Mouse (Mus musculus) cortical plate, adult 2 months (tissue): ENCODE results near the gene Tead1. TPM values are rescaled to one million over a fixed set of nuclear protein-coding genes. Genes with fewer than 3 reads are reported as not detected.

ENCODE experiments used
- H3K27ac ChIP-seq: fragments of 200-500 bp; 2 replicates; pipeline ENCODE4 v1.5.1; 2012; ENCODE audit warnings: low read length, control low read depth, inconsistent platforms; ENCODE audit not compliant: insufficient read depth
- H3K4me1 ChIP-seq: fragments of 200-500 bp; 2 replicates; pipeline ENCODE4 v1.6.1; 2011; ENCODE audit warnings: low read length; ENCODE audit not compliant: control insufficient read depth, insufficient read depth
- H3K4me3 ChIP-seq: fragments of 200-500 bp; 2 replicates; pipeline ENCODE4 v1.5.1; 2011; ENCODE audit warnings: mild to moderate bottlenecking, low read length, control low read depth; ENCODE audit not compliant: insufficient read depth
- CTCF ChIP-seq: fragments of 200-500 bp; IDR thresholded peaks from 2 replicates; pipeline ENCODE4 v1.5.1; 2011; ENCODE audit warnings: mild to moderate bottlenecking, control low read depth, low read length; ENCODE audit not compliant: insufficient read depth; ENCODE audit errors: extremely low read depth
- POLR2A ChIP-seq: fragments of 200-500 bp; IDR thresholded peaks from 2 replicates; pipeline ENCODE4 v1.6.1; 2011; ENCODE audit warnings: mild to moderate bottlenecking, low read length, control low read depth; ENCODE audit not compliant: insufficient read depth; ENCODE audit errors: extremely low read depth
- polyA plus RNA-seq: library from polyadenylated mRNA; depleted of rRNA; stranded (reverse); fragments of >200 nt; gene quantifications from 2 replicates; pipeline ENCODE4 v1.2.3, GENCODE M21; 2012

Tead1 gene
- polyA plus RNA-seq, 1 experiment, result 6.4 TPM

DNA sequence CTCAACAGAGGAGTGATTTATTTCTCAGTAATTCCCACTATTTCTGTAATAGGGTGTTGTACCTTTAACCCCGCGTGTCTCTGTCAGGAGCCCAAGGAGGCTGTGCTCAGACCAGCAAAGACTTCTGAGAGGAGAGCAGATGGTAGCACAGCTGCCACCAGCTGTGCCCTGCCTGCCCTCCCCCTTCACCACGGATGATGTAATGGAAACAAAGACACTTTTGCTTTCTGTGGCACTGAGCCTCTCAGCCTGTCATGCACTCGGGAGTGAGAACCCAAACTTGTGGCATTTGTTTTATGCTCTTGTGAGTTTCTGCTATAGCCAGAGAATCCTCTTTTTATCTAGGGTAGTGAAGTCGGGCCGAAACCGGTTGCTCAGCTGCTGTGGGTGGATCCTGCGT, 81.7 kb downstream of the Tead1 start:
- Histone ChIP-seq H3K27ac (no peak overlapping the region), H3K4me3 (no peak overlapping the region; the same call in 1 of the 2 replicates), H3K4me1 (no peaks in the 10 kb centered on the region)
- TF ChIP-seq CTCF (no peak), POLR2A (no peak)

GRCm38 (mm10) chr7:112762870-112763269, 83.8 kb downstream of the Tead1 start:
- Histone ChIP-seq H3K4me1 (no peaks in the 10 kb centered on the region), H3K27ac (no peak overlapping the region), H3K4me3 (no peak overlapping the region)
- TF ChIP-seq CTCF (no peak), POLR2A (no peak)

DNA sequence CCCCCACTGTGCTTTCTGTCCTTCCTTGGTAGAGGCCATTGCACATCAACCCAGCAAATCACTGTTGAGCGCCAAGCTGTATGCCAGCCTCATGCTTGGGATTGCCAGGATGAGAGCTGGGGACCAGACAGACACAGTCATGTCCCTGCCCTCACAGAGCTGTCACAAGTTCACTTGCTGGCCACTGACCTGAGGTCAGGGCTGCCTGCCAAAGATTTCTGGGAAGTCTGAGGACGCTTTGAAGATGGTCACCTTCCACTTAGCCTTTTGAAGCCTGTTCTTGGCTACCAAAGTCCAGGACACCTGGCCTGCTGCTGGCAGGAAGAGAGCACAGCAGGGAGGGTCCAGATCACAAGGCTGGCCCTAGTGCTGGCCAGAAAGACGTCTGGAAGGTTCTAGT, 84.4 kb downstream of the Tead1 start:
- H3K27ac ChIP-seq, result no peak overlapping the region
- no peaks in the 10 kb centered on the region for H3K4me1 ChIP-seq
- TF ChIP-seq POLR2A (no peak), CTCF (no peak)
- H3K4me3 ChIP-seq, result no peak overlapping the region

GRCm38 (mm10) chr7:112764921-112765320, 85.8 kb downstream of the Tead1 start:
- no peak for TF ChIP-seq POLR2A
- TF ChIP-seq CTCF, result no peak
- Histone ChIP-seq H3K4me1 (no peaks in the 10 kb centered on the region), H3K27ac (no peak overlapping the region), H3K4me3 (no peak overlapping the region)

GRCm38 (mm10) chr7:112769866-112770265, 90.7 kb downstream of the Tead1 start:
- TF ChIP-seq CTCF, result no peak
- no peak for TF ChIP-seq POLR2A
- H3K4me3 ChIP-seq, result no peak overlapping the region

GRCm38 (mm10) chr7:112771461-112771860, 92.3 kb downstream of the Tead1 start:
- TF ChIP-seq POLR2A (no peak), CTCF (no peak)
- Histone ChIP-seq H3K4me1 (no peaks in the 10 kb centered on the region), H3K4me3 (no peak overlapping the region), H3K27ac (no peak overlapping the region)

More at GRCm38 (mm10) chr7:112769866-112770265, 90.7 kb downstream of the Tead1 start:
- Histone ChIP-seq H3K27ac (no peak overlapping the region), H3K4me1 (no peaks in the 10 kb centered on the region)

GRCm38 (mm10) chr7:112772777-112773176, 93.7 kb downstream of the Tead1 start:
- H3K4me3 ChIP-seq, result no peak overlapping the region
- H3K27ac ChIP-seq, result no peak overlapping the region
- TF ChIP-seq CTCF (no peak), POLR2A (no peak)
- no peaks in the 10 kb centered on the region for H3K4me1 ChIP-seq

GRCm38 (mm10) chr7:112773601-112774000, 94.5 kb downstream of the Tead1 start:
- Histone ChIP-seq H3K27ac (no peak overlapping the region), H3K4me1 (no peaks in the 10 kb centered on the region), H3K4me3 (no peak overlapping the region)
- TF ChIP-seq POLR2A (no peak), CTCF (no peak)

DNA sequence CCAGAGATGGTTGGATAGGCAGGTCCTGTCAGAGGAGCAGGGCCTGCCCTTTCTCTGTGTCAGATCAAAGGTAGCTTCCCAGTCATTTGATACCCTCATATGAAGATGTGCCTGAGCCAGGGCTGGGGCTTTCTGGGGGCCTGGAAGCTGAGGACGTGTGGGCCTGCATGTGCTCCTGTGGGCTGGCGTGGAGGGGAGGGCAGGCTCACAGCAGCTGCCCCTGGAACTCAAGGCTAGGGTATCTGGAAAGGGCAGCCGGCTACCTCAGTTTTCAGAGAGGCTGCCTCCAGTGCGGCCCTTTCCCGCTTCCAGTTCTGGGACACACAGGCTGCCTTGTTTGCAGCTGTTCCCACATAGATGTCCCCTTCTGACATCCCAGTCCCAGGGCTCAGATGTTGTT, 96.7 kb downstream of the Tead1 start:
- Histone ChIP-seq H3K4me1 (no peaks in the 10 kb centered on the region), H3K27ac (no peak overlapping the region), H3K4me3 (no peak overlapping the region)
- no peak for TF ChIP-seq CTCF
- no peak for TF ChIP-seq POLR2A

GRCm38 (mm10) chr7:112776670-112777069, 97.6 kb downstream of the Tead1 start:
- H3K4me1 ChIP-seq, result no peaks in the 10 kb centered on the region
- TF ChIP-seq CTCF (no peak), POLR2A (no peak)
- H3K4me3 ChIP-seq, result no peak overlapping the region
- no peak overlapping the region for H3K27ac ChIP-seq
